Mouse (Mus musculus) cerebellum, adult 2 months (tissue): Measurements from ENCODE around the gene Rnase4.

Source experiments
- CTCF ChIP-seq: fragments of 200-500 bp; IDR thresholded peaks from 2 replicates; pipeline ENCODE4 v1.5.1; 2011; ENCODE audit warnings: low read depth, mild to moderate bottlenecking, control low read depth, low read length, moderate library complexity, borderline replicate concordance; ENCODE audit not compliant: insufficient read depth
- POLR2A ChIP-seq: fragments of 200-500 bp; IDR thresholded peaks from 2 replicates; pipeline ENCODE4 v1.6.1; 2011; ENCODE audit warnings: low read length, control low read depth, borderline replicate concordance; ENCODE audit not compliant: insufficient read depth

- no peak for TF ChIP-seq CTCF
- TF ChIP-seq POLR2A, result no peak
Observed at GRCm38 (mm10) chr14:51090921-51091900, at the start of gene Rnase4, which contains the start of gene Ang.
